ENCODE assay signal across 29 mouse cellular contexts in the genomic region with DNA sequence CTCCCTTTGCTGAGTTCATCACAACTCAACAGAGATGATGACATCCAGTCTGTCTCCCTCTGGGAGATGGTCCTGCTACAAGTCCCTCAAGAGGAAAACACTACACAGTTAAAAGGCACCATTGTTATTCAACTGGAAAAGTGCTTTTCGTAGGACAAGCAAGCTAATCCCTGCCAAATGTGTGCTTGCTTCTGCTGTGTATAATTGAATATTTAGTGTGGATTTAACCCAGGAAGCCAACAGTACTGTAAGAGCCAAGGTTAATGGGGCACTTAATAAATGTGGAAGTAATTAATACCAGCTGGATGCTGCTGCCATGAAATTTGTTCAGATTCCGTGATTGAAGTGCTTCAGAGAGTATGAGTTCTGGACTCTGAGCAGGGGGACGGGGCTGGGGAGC. TPM values are rescaled to one million over a fixed set of nuclear protein-coding genes. Genes with fewer than 3 reads are reported as not detected.
DNase-seq lines count a peak whose midpoint lies in the region; ATAC-seq and TF ChIP-seq lines count a peak whose summit lies in the region.
"Had no signal": no experiment of that assay in that cellular context is flagged by ENCODE, and none has a peak within 500 bp of the region (broad histone marks: within the 10 kb centered on the region; RNA-seq: fewer than 3 reads in every experiment).

No protein-coding gene starts in this region.

- peaks cover 8% of the 10 kb centered on the region; the same call in 1 of the 2 replicates for H3K4me1 ChIP-seq in forebrain, postnatal 0 days (ENCODE audit: insufficient read depth)
- peaks cover 16% of the 10 kb centered on the region for H3K4me1 ChIP-seq in forebrain, embryonic 10.5 days
- peaks cover 3% of the 10 kb centered on the region for H3K4me1 ChIP-seq in midbrain, embryonic 14.5 days (ENCODE audit: control insufficient read depth, insufficient read depth, low read length)
- H3K4me1 ChIP-seq in midbrain, embryonic 16.5 days (ENCODE audit: control insufficient read depth, insufficient read depth, low read length), result peaks cover 9% of the 10 kb centered on the region
- H3K4me1 ChIP-seq in embryonic facial prominence, embryonic 14.5 days (ENCODE audit: control insufficient read depth, insufficient read depth, low read length), result no peaks in the 10 kb centered on the region
- H3K4me1 ChIP-seq: heart, embryonic 12.5 days had no signal

- H3K9me3 ChIP-seq in forebrain, postnatal 0 days (ENCODE audit: low read length), result no peaks in the 10 kb centered on the region
- no peaks in the 10 kb centered on the region for H3K9me3 ChIP-seq in forebrain, embryonic 10.5 days
- H3K9me3 ChIP-seq in midbrain, embryonic 14.5 days (ENCODE audit: control insufficient read depth, low read length), result no peaks in the 10 kb centered on the region
- no peaks in the 10 kb centered on the region for H3K9me3 ChIP-seq in midbrain, embryonic 16.5 days (replicated peaks; ENCODE audit: control insufficient read depth, low read length, poor library complexity, severe bottlenecking)
- H3K9me3 ChIP-seq in embryonic facial prominence, embryonic 14.5 days (ENCODE audit: control insufficient read depth, low read length), result 0 out of 2 replicates have a peak, but pooled peaks cover 5% of the 10 kb centered on the region
- H3K9me3 ChIP-seq: forebrain, embryonic 12.5 days had no signal

- H3K4me3 ChIP-seq in forebrain, postnatal 0 days (ENCODE audit: low read depth, low read length), result no peak overlapping the region
- H3K4me3 ChIP-seq in forebrain, embryonic 10.5 days, result no peak overlapping the region
- H3K4me3 ChIP-seq in midbrain, embryonic 14.5 days (replicated peaks; ENCODE audit: low read depth, low read length), result no peak overlapping the region
- no peak overlapping the region for H3K4me3 ChIP-seq in midbrain, embryonic 16.5 days (ENCODE audit: low read depth, low read length)
- H3K4me3 ChIP-seq in embryonic facial prominence, embryonic 14.5 days (ENCODE audit: low read depth, low read length), result no peak overlapping the region
- H3K4me3 ChIP-seq: forebrain, embryonic 12.5 days; heart, embryonic 12.5 days; layer of hippocampus, adult 2 months; megakaryocyte, embryonic 14.5 days had no signal

- H3K36me3 ChIP-seq in forebrain, postnatal 0 days (ENCODE audit: insufficient read depth), result no peaks in the 10 kb centered on the region
- no peaks in the 10 kb centered on the region for H3K36me3 ChIP-seq in forebrain, embryonic 10.5 days (replicated peaks)
- H3K36me3 ChIP-seq in midbrain, embryonic 14.5 days (ENCODE audit: control insufficient read depth, insufficient read depth, low read length), result no peaks in the 10 kb centered on the region
- H3K36me3 ChIP-seq in midbrain, embryonic 16.5 days (ENCODE audit: control insufficient read depth, insufficient read depth, low read length), result no peaks in the 10 kb centered on the region
- no peaks in the 10 kb centered on the region for H3K36me3 ChIP-seq in embryonic facial prominence, embryonic 14.5 days (ENCODE audit: control insufficient read depth, insufficient read depth, low read length)
- H3K36me3 ChIP-seq: forebrain, embryonic 12.5 days; heart, embryonic 12.5 days had no signal

- no peak overlapping the region for H3K27ac ChIP-seq in forebrain, postnatal 0 days (ENCODE audit: low read depth, low read length)
- H3K27ac ChIP-seq in forebrain, embryonic 10.5 days, result no peak overlapping the region
- 0 out of 2 replicates have a peak overlapping the region, but pooled peaks have one; percentile 32 for H3K27ac ChIP-seq in midbrain, embryonic 14.5 days (replicated peaks; ENCODE audit: low read depth, low read length)
- no peak overlapping the region for H3K27ac ChIP-seq in midbrain, embryonic 16.5 days (ENCODE audit: low read length)
- no peak overlapping the region for H3K27ac ChIP-seq in embryonic facial prominence, embryonic 14.5 days (replicated peaks; ENCODE audit: low read depth, low read length)
- H3K27ac ChIP-seq: forebrain, embryonic 12.5 days; layer of hippocampus, adult 2 months; liver, embryonic 14.5 days; stomach, postnatal 0 days had no signal

- ATAC-seq in forebrain, postnatal 0 days, result 0 out of 2 replicates have a peak, but pooled peaks have one; percentile 29
- no peak for ATAC-seq in midbrain, embryonic 14.5 days (ENCODE audit: low FRiP score, low TSS enrichment)
- ATAC-seq in midbrain, embryonic 16.5 days, result no peak
- ATAC-seq in embryonic facial prominence, embryonic 14.5 days (ENCODE audit: low read depth), result no peak
- ATAC-seq: CD4-positive, CD25-positive, alpha-beta regulatory T cell, adult 4 months; intestine, postnatal 0 days had no signal

- no peaks in the 10 kb centered on the region for H3K27me3 ChIP-seq in forebrain, postnatal 0 days (ENCODE audit: insufficient read depth, low read length)
- no peaks in the 10 kb centered on the region for H3K27me3 ChIP-seq in forebrain, embryonic 10.5 days (ENCODE audit: poor library complexity, severe bottlenecking)
- no peaks in the 10 kb centered on the region for H3K27me3 ChIP-seq in midbrain, embryonic 14.5 days (ENCODE audit: control insufficient read depth, insufficient read depth, low read length)
- H3K27me3 ChIP-seq in midbrain, embryonic 16.5 days (ENCODE audit: control insufficient read depth, insufficient read depth, low read depth, low read length), result no peaks in the 10 kb centered on the region
- H3K27me3 ChIP-seq in embryonic facial prominence, embryonic 14.5 days (replicated peaks; ENCODE audit: control insufficient read depth, insufficient read depth, low read length), result no peaks in the 10 kb centered on the region
- H3K27me3 ChIP-seq: forebrain, embryonic 12.5 days; heart, embryonic 12.5 days had no signal

- no peak for TF ChIP-seq CTCF in forebrain, postnatal 0 days (IDR thresholded peaks at IDR 0.05; ENCODE audit: low read depth)

- no peak overlapping the region for H3K4me2 ChIP-seq in forebrain, postnatal 0 days (ENCODE audit: low read depth)
- no peak overlapping the region for H3K4me2 ChIP-seq in midbrain, embryonic 14.5 days (ENCODE audit: low read length)
- no peak overlapping the region for H3K4me2 ChIP-seq in midbrain, embryonic 16.5 days (ENCODE audit: low read length)
- H3K4me2 ChIP-seq in embryonic facial prominence, embryonic 14.5 days (ENCODE audit: low read depth, low read length), result no peak overlapping the region
- H3K4me2 ChIP-seq: forebrain, embryonic 12.5 days; heart, embryonic 12.5 days; lung, embryonic 14.5 days had no signal

- H3K9ac ChIP-seq in forebrain, postnatal 0 days, result no peak overlapping the region
- no peak overlapping the region for H3K9ac ChIP-seq in midbrain, embryonic 14.5 days (replicated peaks; ENCODE audit: low read length)
- no peak overlapping the region for H3K9ac ChIP-seq in midbrain, embryonic 16.5 days (ENCODE audit: low read depth, low read length)
- no peak overlapping the region for H3K9ac ChIP-seq in embryonic facial prominence, embryonic 14.5 days (ENCODE audit: low read depth, low read length)
- H3K9ac ChIP-seq: forebrain, embryonic 12.5 days; heart, embryonic 12.5 days; liver, embryonic 14.5 days; lung, embryonic 14.5 days had no signal

- DNase-seq in forebrain, postnatal 0 days, result no peak
- no peak for DNase-seq in forebrain, embryonic 10.5 days (ENCODE audit: extremely low spot score, low spot score)
- DNase-seq in midbrain, embryonic 14.5 days, result no peak
- DNase-seq in embryonic facial prominence, embryonic 14.5 days (ENCODE audit: low spot score), result peak; percentile 31
- DNase-seq in left cerebral cortex, adult 18-20 months (ENCODE audit: low spot score in 2 of 2), result no peak
- no peak for DNase-seq in testis, postnatal 14 days (ENCODE audit: low spot score)
- DNase-seq: adrenal gland, postnatal 25 days; cerebellum, adult 11 months; cerebellum, adult 9-11 months; gastrocnemius, postnatal 10 days; heart, adult 18-20 months; heart, postnatal 10 days; kidney, postnatal 25 days; lung, embryonic 14.5 days; right cerebral cortex, adult 18-20 months had no signal

- 37% methylated on average over 3 of the region's 3 CpGs for whole genome bisulfite sequencing in forebrain, postnatal 0 days
- WGBS in forebrain, embryonic 10.5 days, result 72% methylated on average over 3 of the region's 3 CpGs
- WGBS in midbrain, embryonic 14.5 days, result 56% methylated on average over 3 of the region's 3 CpGs
- WGBS in midbrain, embryonic 16.5 days, result 65% methylated on average over 3 of the region's 3 CpGs
- 40% methylated on average over 3 of the region's 3 CpGs for WGBS in embryonic facial prominence, embryonic 14.5 days

RNA-seq across cellular contexts. Expression of gene Ghrh, which starts 6.8 kb away (rescaled TPM):
- total RNA-seq in forebrain, postnatal 0 days (2014; rRNA removed), result 1.5 and 1.7 TPM in 2 replicates
- 0.74 and 2.8 TPM in 2 replicates for polyA plus RNA-seq in forebrain, postnatal 0 days (2015; fragmentation: Nextera tagmentation; extraction: Ambion mirVana)
- 0.34 TPM in 1 of 2 replicates, not detected in the other for polyA plus RNA-seq in forebrain, embryonic 10.5 days (2016; fragmentation: Nextera tagmentation; extraction: Ambion mirVana)
- polyA plus RNA-seq in midbrain, embryonic 14.5 days (2014; fragmentation: Nextera tagmentation; extraction: Ambion mirVana), result 2.3 and 2.4 TPM in 2 replicates
- 2.6 and 2.7 TPM in 2 replicates for polyA plus RNA-seq in midbrain, embryonic 16.5 days (2015; fragmentation: Nextera tagmentation; extraction: Ambion mirVana)
- polyA plus RNA-seq in embryonic facial prominence, embryonic 14.5 days (2014; fragmentation: Nextera tagmentation; extraction: Ambion mirVana), result 0.51 TPM in 1 of 2 replicates, not detected in the other
- total RNA-seq in left cerebral cortex, adult 18-20 months (2021), result not detected
- total RNA-seq: adrenal gland, postnatal 25 days; common myeloid progenitor, adult 5-6 weeks; gastrocnemius, postnatal 10 days; heart, adult 18-20 months; heart, postnatal 10 days; layer of hippocampus, adult 2 months; left cerebral cortex, postnatal 10 days; monocyte, adult 5-6 weeks had no signal
- polyA plus RNA-seq: CD4-positive, CD25-positive, alpha-beta regulatory T cell, adult 4 months; heart, embryonic 12.5 days; kidney, embryonic 14.5 days; lung, embryonic 14.5 days; neural tube, embryonic 11.5 days had no signal

RNA-seq across cellular contexts. Expression of gene Manbal, which starts 13.3 kb away (rescaled TPM):
- total RNA-seq in forebrain, postnatal 0 days (2014; rRNA removed), result 69.9 and 73.6 TPM in 2 replicates
- 139 TPM in 2 replicates for polyA plus RNA-seq in forebrain, postnatal 0 days (2015; fragmentation: Nextera tagmentation; extraction: Ambion mirVana)
- polyA plus RNA-seq in forebrain, embryonic 10.5 days (2016; fragmentation: Nextera tagmentation; extraction: Ambion mirVana), result 64.4 and 68.1 TPM in 2 replicates
- 47.8 and 89.9 TPM in 2 replicates for polyA plus RNA-seq in midbrain, embryonic 14.5 days (2014; fragmentation: Nextera tagmentation; extraction: Ambion mirVana)
- 94.6 and 111 TPM in 2 replicates for polyA plus RNA-seq in midbrain, embryonic 16.5 days (2015; fragmentation: Nextera tagmentation; extraction: Ambion mirVana)
- 39.7 and 43.3 TPM in 2 replicates for polyA plus RNA-seq in embryonic facial prominence, embryonic 14.5 days (2014; fragmentation: Nextera tagmentation; extraction: Ambion mirVana)
- 10 to 100 TPM; 54.6 to 56.6 TPM for total RNA-seq in left cerebral cortex, adult 18-20 months (2021)
